Comparison of ENCODE assay signal across 8 mouse cellular contexts in the genomic region with DNA sequence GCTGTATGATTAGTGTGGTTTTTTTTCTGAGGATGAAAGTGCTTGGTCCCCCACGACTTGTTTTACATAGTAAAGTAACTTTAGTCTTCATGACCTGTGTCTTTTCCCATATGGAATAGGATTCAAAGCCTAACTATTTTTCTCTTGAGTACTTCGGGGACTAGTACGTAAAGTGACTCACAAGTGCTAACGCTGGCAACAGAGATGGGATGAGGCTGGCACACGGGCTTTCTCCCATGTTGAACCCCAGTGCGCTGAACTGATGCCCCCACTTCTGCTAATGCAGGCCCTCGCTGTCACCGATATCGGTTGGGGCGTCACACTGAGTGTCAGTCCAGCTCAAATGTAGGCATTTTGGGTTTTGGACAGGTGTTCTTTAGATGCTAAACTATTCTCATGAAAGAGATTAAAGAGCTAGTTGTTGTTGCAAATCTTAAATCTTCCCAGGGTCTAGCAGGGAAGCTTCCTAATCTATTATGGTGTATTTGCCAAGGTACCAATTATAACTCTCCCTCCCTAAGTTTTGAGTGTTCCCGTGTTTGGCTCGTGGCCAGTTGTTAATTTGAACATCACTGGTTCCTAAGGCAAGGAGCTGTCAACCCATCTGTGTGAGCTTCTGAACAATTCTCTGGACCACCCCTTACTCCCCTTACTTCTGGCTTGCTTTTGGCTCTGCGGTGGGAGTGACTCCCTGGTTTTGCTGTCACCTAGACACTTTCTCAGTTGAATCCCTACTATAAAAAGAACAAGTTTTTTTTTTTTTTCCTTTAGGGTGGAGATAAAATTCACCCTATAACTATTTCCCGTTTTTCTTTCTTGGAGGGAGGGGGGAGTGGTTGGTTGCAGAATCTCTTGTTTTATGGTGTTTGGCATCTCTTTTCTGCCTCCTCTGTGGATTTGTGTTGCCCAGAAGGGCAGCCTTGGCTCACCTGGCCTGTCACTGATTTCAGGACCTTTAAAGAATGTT. TPM values are rescaled to one million over a fixed set of nuclear protein-coding genes. Genes with fewer than 3 reads are reported as not detected.
A peak's percentile ranks its signal among the peaks of the same experiment; 100 is the strongest.
DNase-seq lines count a peak whose midpoint lies in the region; ATAC-seq and TF ChIP-seq lines count a peak whose summit lies in the region.

No protein-coding gene starts in this region.

- no peak for TF ChIP-seq EP300 in lung, postnatal 0 days (IDR thresholded peaks at IDR 0.05)

- H3K27me3 ChIP-seq in lung, postnatal 0 days (replicated peaks; ENCODE audit: insufficient read depth, low read length) = no peaks in the 10 kb centered on the region
- no peaks in the 10 kb centered on the region for H3K27me3 ChIP-seq in forebrain, embryonic 16.5 days (replicated peaks; ENCODE audit: control insufficient read depth, insufficient read depth, low read length)
- H3K27me3 ChIP-seq in limb, embryonic 14.5 days (ENCODE audit: control insufficient read depth, insufficient read depth, low read length) = no peaks in the 10 kb centered on the region
- no peaks in the 10 kb centered on the region for H3K27me3 ChIP-seq in stomach, embryonic 15.5 days (replicated peaks)

- WGBS in lung, postnatal 0 days = 46% methylated on average over 14 of the region's 14 CpGs
- 50% methylated on average over 14 of the region's 14 CpGs for WGBS in lung, adult 2 months
- WGBS in forebrain, embryonic 16.5 days = 15% methylated on average over 14 of the region's 14 CpGs
- 48% methylated on average over 14 of the region's 14 CpGs for WGBS in limb, embryonic 14.5 days
- WGBS in stomach, embryonic 15.5 days = 63% methylated on average over 14 of the region's 14 CpGs

- peak overlapping the region; percentile 94 for H3K4me3 ChIP-seq in lung, postnatal 0 days (ENCODE audit: low read depth, low read length)
- H3K4me3 ChIP-seq in lung, adult 2 months (replicated peaks; ENCODE audit: extremely low read depth, low read depth, low read length) = no peak overlapping the region
- peak overlapping the region; percentile 66 for H3K4me3 ChIP-seq in forebrain, embryonic 16.5 days (replicated peaks; ENCODE audit: low read length)
- H3K4me3 ChIP-seq in limb, embryonic 14.5 days (replicated peaks; ENCODE audit: low read length) = peak overlapping the region; percentile 85
- peak overlapping the region; percentile 80 for H3K4me3 ChIP-seq in stomach, embryonic 15.5 days (replicated peaks)

- no peak overlapping the region; the same call in 1 of the 2 replicates for H3K27ac ChIP-seq in lung, postnatal 0 days (ENCODE audit: low read length)
- H3K27ac ChIP-seq in forebrain, embryonic 16.5 days (ENCODE audit: low read length) = no peak overlapping the region
- H3K27ac ChIP-seq in limb, embryonic 14.5 days (replicated peaks; ENCODE audit: low read depth, low read length) = no peak overlapping the region
- H3K27ac ChIP-seq in stomach, embryonic 15.5 days = no peak overlapping the region; the same call in 1 of the 2 replicates

- no peak for TF ChIP-seq POLR2A in lung, adult 2 months (IDR thresholded peaks at IDR 0.05; ENCODE audit: borderline replicate concordance, extremely low read depth, low read depth, low read length)
- TF ChIP-seq POLR2A in limb, embryonic 14.5 days (IDR thresholded peaks at IDR 0.05; ENCODE audit: borderline replicate concordance, extremely low read depth, insufficient read depth, insufficient read length) = no peak

- ATAC-seq in lung, postnatal 0 days = no peak
- ATAC-seq in forebrain, embryonic 16.5 days = no peak
- no peak for ATAC-seq in limb, embryonic 14.5 days (ENCODE audit: low FRiP score, low read depth)
- ATAC-seq in stomach, embryonic 15.5 days (ENCODE audit: insufficient read depth, low FRiP score, low read depth) = no peak

- no peak overlapping the region for H3K9ac ChIP-seq in lung, postnatal 0 days (replicated peaks; ENCODE audit: low read depth)
- no peak overlapping the region for H3K9ac ChIP-seq in forebrain, embryonic 16.5 days (replicated peaks; ENCODE audit: low read depth, low read length)
- peak overlapping the region; percentile 91 for H3K9ac ChIP-seq in limb, embryonic 14.5 days (ENCODE audit: low read depth, low read length, severe bottlenecking)
- H3K9ac ChIP-seq in stomach, embryonic 15.5 days = no peak overlapping the region

- H3K4me1 ChIP-seq in lung, postnatal 0 days (ENCODE audit: insufficient read depth, low read depth, low read length) = peaks cover 23% of the 10 kb centered on the region; the same call in 1 of the 2 replicates
- peaks cover 22% of the 10 kb centered on the region for H3K4me1 ChIP-seq in lung, adult 2 months (ENCODE audit: control insufficient read depth, insufficient read depth, low read length)
- H3K4me1 ChIP-seq in forebrain, embryonic 16.5 days (replicated peaks; ENCODE audit: control insufficient read depth, insufficient read depth, low read length) = peaks cover 45% of the 10 kb centered on the region
- H3K4me1 ChIP-seq in limb, embryonic 14.5 days (ENCODE audit: control insufficient read depth, insufficient read depth, low read length) = peaks cover 55% of the 10 kb centered on the region
- H3K4me1 ChIP-seq in stomach, embryonic 15.5 days = peaks cover 45% of the 10 kb centered on the region

- TF ChIP-seq CTCF in lung, postnatal 0 days (IDR thresholded peaks at IDR 0.05) = no peak
- TF ChIP-seq CTCF in lung, adult 2 months (IDR thresholded peaks at IDR 0.05; ENCODE audit: insufficient read depth, low read length) = no peak

- H3K4me2 ChIP-seq in lung, postnatal 0 days (replicated peaks; ENCODE audit: low read depth, low read length) = peak overlapping the region; percentile 89
- peak overlapping the region; percentile 67 for H3K4me2 ChIP-seq in forebrain, embryonic 16.5 days (ENCODE audit: low read length)
- H3K4me2 ChIP-seq in limb, embryonic 14.5 days (replicated peaks; ENCODE audit: low read depth, low read length, severe bottlenecking) = peak overlapping the region; percentile 68
- peak overlapping the region; percentile 55 for H3K4me2 ChIP-seq in stomach, embryonic 15.5 days

- no peaks in the 10 kb centered on the region for H3K9me3 ChIP-seq in lung, postnatal 0 days (ENCODE audit: low read length)
- no peaks in the 10 kb centered on the region for H3K9me3 ChIP-seq in forebrain, embryonic 16.5 days (ENCODE audit: control insufficient read depth, low read length)
- no peaks in the 10 kb centered on the region for H3K9me3 ChIP-seq in limb, embryonic 14.5 days (ENCODE audit: control insufficient read depth, low read length)
- H3K9me3 ChIP-seq in stomach, embryonic 15.5 days = no peaks in the 10 kb centered on the region

- no peaks in the 10 kb centered on the region for H3K36me3 ChIP-seq in lung, postnatal 0 days (ENCODE audit: insufficient read depth, low read length)
- H3K36me3 ChIP-seq in forebrain, embryonic 16.5 days (ENCODE audit: control insufficient read depth, insufficient read depth) = no peaks in the 10 kb centered on the region
- H3K36me3 ChIP-seq in limb, embryonic 14.5 days (ENCODE audit: control insufficient read depth, insufficient read depth, low read length) = 0 out of 2 replicates have a peak, but pooled peaks cover 3% of the 10 kb centered on the region
- H3K36me3 ChIP-seq in stomach, embryonic 15.5 days = no peaks in the 10 kb centered on the region

- DNase-seq in lung, postnatal 0 days (ENCODE audit: low spot score) = no peak
- DNase-seq in lung, adult 2 months = no peak
- no peak for DNase-seq in limb, embryonic 14.5 days (ENCODE audit: low spot score)
- no peak for DNase-seq in spleen, postnatal 14 days (ENCODE audit: low spot score in 2 of 2)
- no peak for DNase-seq in thymus, postnatal 25 days
- no peak for DNase-seq in left cerebral cortex, adult 18-20 months (ENCODE audit: low spot score in 2 of 2)

RNA-seq across cellular contexts. Expression of a gene that starts 2.2 kb away (rescaled TPM):
- 18.3 and 20.1 TPM in 2 replicates for polyA plus RNA-seq in lung, postnatal 0 days (2015; fragmentation: Nextera tagmentation; extraction: Ambion mirVana)
- 43.0 and 48.7 TPM in 2 replicates for polyA plus RNA-seq in lung, adult 2 months (2012; rRNA removed)
- 14.6 and 19.5 TPM in 2 replicates for polyA plus RNA-seq in forebrain, embryonic 16.5 days (2015; fragmentation: Nextera tagmentation; extraction: Ambion mirVana)
- polyA plus RNA-seq in limb, embryonic 14.5 days (2012; rRNA removed) = 38.7 and 49.0 TPM in 2 replicates
- polyA plus RNA-seq in limb, embryonic 14.5 days (2014; fragmentation: Nextera tagmentation; extraction: Ambion mirVana) = 48.5 and 54.2 TPM in 2 replicates
- polyA plus RNA-seq in stomach, embryonic 15.5 days (2015; fragmentation: Nextera tagmentation; extraction: Ambion mirVana) = 21.4 and 24.7 TPM in 2 replicates
- 10 to 100 TPM; 13.0 to 15.7 TPM for total RNA-seq in left cerebral cortex, adult 18-20 months (2021)
